Mouse (Mus musculus) lung, embryonic 16.5 days (tissue): Measurements from ENCODE around the gene Vwa8. TPM values are rescaled to one million over a fixed set of nuclear protein-coding genes. Genes with fewer than 3 reads are reported as not detected.
A peak's percentile ranks its signal among the peaks of the same experiment; 100 is the strongest.

Experiments used
- ATAC-seq: fragments of 200-750 bp; cut with Nextera tagmentation; 2 replicates; pipeline ENCODE4 v1.8.0; 2017; ENCODE audit warnings: low read depth, mild to moderate bottlenecking, moderate library complexity
- H3K27ac ChIP-seq: fragments of 300-500 bp; sonication (generic); 2 replicates; pipeline ENCODE4 v1.5.1; 2014; ENCODE audit warnings: mild to moderate bottlenecking, control low read depth, low read length
- H3K27me3 ChIP-seq: fragments of 300-500 bp; sonication (generic); 2 replicates; pipeline ENCODE4 v1.6.1; 2014; ENCODE audit warnings: low read depth, low read length, mixed read lengths; ENCODE audit not compliant: control insufficient read depth, insufficient read depth
- H3K36me3 ChIP-seq: fragments of 300-500 bp; sonication (generic); 2 replicates; pipeline ENCODE4 v1.6.1; 2014; ENCODE audit warnings: low read length; ENCODE audit not compliant: control insufficient read depth, insufficient read depth
- H3K4me1 ChIP-seq: fragments of 300-500 bp; sonication (generic); replicated peaks from 2 replicates; pipeline ENCODE4 v1.6.1; 2014; ENCODE audit warnings: low read length, mixed read lengths; ENCODE audit not compliant: control insufficient read depth, insufficient read depth
- H3K4me2 ChIP-seq: fragments of 300-500 bp; sonication (generic); 2 replicates; pipeline ENCODE4 v1.6.1; 2014; ENCODE audit warnings: low read depth, low read length, control low read depth
- H3K4me3 ChIP-seq: fragments of 300-500 bp; sonication (generic); 2 replicates; pipeline ENCODE4 v1.5.1; 2014; ENCODE audit warnings: mild to moderate bottlenecking, low read length, control low read depth
- H3K9ac ChIP-seq: fragments of 300-500 bp; sonication (generic); 2 replicates; pipeline ENCODE4 v1.6.1; 2014; ENCODE audit warnings: low read length, control low read depth
- H3K9me3 ChIP-seq: fragments of 300-500 bp; sonication (generic); 2 replicates; pipeline ENCODE4 v1.6.1; 2016; ENCODE audit warnings: low read length; ENCODE audit not compliant: control insufficient read depth
- WGBS: fragments of 180-500 bp; shearing (Covaris S2); extraction: QIAGEN DNeasy Blood & Tissue Kit; methylation state at CpG from one replicate; pipeline ENCODE4 v1.1.7; 2014; 5-methylcytosine and 5-hydroxymethylcytosine counted together
- polyA plus RNA-seq: library from polyadenylated mRNA; unstranded; fragments of >200 nt; fragmentation: Nextera tagmentation; extraction: Ambion mirVana; gene quantifications from 2 replicates; pipeline ENCODE4 v1.2.1, GENCODE M21; 2015

The Vwa8 gene
- polyA plus RNA-seq, 1 experiment from 2014 or later, result 10.3 TPM

DNA sequence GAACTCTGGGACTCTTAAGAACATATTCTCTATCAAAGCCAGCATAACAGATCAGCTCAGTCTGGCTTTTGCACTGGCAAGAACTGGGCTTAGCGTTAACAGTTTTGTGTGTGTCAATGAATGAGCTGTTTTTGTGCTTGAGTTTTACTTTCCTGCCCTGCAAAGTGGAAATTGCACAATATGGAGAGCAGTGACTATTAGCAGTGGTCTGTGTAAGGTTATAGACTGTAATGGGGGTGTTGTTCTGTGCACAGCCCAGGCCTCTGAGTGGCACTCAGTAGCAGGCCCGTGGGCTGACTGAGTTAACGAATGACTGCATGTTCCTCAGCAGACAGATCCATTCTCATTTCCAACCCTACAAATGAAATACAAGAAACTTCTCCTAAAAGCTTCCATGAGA lies 287.7 kb downstream of the Vwa8 start:
- Histone ChIP-seq H3K36me3 (no peaks in the 10 kb centered on the region), H3K9me3 (no peaks in the 10 kb centered on the region), H3K9ac (peak overlapping the region; percentile 45; the same call in 1 of the 2 replicates), H3K27me3 (no peaks in the 10 kb centered on the region), H3K4me3 (no peak overlapping the region), H3K4me2 (no peak overlapping the region), H3K27ac (peak overlapping the region; percentile 91), H3K4me1 (peaks cover 54% of the 10 kb centered on the region)
- peak; percentile 56 for ATAC-seq
- WGBS, result 43% methylated on average over 3 of the region's 3 CpGs

DNA sequence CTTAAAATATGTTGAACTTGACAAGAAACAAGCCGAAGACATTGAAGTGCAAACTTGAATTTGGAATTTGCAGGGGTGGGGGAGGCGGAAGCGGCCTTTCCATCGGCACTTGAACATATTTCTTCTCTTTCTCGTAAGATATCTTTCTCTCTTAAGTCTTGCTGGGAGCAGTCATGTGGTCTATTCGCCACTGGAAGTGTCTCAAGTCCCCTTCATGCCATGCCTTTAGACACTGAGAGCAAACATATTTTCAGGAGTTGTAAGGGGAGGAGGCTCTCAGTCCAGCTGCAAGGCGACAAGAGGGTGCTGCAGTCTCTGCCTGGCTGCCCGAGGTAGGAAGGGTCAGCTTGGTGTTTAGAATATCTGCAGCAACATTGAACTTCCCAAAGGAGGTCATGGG lies 288.2 kb downstream of the Vwa8 start:
- Histone ChIP-seq H3K27me3 (no peaks in the 10 kb centered on the region), H3K4me1 (peaks cover 54% of the 10 kb centered on the region), H3K4me3 (no peak overlapping the region), H3K27ac (peak overlapping the region; percentile 91), H3K36me3 (no peaks in the 10 kb centered on the region), H3K9ac (no peak overlapping the region), H3K4me2 (no peak overlapping the region), H3K9me3 (no peaks in the 10 kb centered on the region)
- ATAC-seq, result peak; percentile 81
- WGBS, result 29% methylated on average over 8 of the region's 8 CpGs

DNA sequence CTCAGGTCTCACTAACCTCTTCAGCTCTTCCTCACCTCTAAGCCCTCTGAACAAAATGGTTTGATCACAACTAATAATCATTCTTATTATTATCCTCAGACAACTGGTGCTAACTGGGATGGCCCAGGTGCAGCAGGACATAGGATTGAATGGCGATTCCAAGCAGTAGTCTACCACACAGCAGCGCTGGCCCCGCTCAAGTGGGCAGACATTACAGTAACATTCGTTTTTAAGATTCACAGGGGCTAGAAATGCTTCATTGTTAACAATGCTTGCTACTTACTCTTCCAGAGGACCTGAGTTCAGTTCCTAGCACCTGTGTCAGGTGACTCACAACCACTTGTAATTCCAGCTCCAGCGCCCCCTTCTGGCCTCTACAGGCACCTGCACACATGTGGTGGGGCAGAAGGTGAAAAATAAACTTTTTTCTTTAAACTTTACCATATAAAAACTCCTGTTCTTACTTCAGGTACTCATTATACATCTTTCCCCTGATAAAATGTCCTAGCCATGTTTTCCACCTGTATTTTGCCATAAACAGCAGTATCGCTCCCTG lies 290.3 kb downstream of the Vwa8 start:
- Histone ChIP-seq H3K4me1 (peaks cover 54% of the 10 kb centered on the region), H3K4me2 (no peak overlapping the region), H3K9ac (no peak overlapping the region), H3K9me3 (no peaks in the 10 kb centered on the region), H3K4me3 (no peak overlapping the region), H3K27me3 (no peaks in the 10 kb centered on the region), H3K27ac (0 out of 2 replicates have a peak overlapping the region, but pooled peaks have one; percentile 28), H3K36me3 (no peaks in the 10 kb centered on the region)
- ATAC-seq, result no peak
- WGBS, result 86% methylated on average over 6 of the region's 6 CpGs

DNA sequence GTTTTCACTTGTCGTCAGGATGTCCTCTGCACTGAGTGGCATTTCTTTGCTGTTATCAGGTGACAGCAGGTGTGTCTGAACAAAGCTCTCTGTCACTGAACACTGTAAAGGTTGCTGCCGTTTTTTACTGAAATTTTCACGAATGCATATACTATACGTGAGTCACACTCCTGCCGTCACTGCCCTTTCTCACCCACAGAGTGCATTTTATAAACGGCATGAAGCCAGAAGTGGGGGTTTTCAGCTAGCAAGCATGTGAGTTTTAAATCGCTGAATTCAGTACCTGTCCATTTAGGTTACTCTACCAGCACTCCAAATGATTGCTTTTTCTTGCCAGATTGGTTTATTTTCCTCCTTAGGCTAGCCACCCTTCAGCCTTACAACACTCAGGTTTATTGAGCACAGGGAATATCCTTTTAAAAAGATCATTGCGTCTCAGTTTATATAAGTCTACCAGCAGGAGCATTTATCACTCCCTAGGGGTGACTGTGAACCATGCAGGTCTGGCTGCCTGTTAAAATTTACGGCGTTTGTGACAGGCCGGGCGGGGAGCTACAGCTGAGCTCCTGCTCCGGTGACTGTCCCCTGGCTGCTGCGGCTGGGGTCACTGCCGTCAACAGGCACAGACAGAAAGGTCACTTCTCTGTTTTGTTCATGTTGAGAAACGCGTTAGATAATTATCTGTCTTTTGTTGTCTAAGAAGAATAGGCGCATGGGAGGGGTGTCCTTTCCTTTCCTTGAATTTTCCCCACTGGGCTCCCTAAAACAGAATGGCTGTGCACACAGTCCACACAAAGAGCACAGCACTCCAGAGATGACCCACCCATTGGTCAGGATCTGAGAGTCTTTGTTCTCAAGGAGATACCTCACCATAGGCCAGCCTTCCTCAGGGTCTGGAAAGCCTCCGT lies 291.3 kb downstream of the Vwa8 start:
- ATAC-seq, result peak; percentile 53
- H3K9ac ChIP-seq, result peak overlapping the region; percentile 26; the same call in 1 of the 2 replicates
- H3K9me3 ChIP-seq, result no peaks in the 10 kb centered on the region
- H3K4me1 ChIP-seq, result peaks cover 44% of the 10 kb centered on the region
- WGBS, result 23% methylated on average over 19 of the region's 19 CpGs
- H3K4me3 ChIP-seq, result no peak overlapping the region
- H3K27me3 ChIP-seq, result no peaks in the 10 kb centered on the region
- H3K27ac ChIP-seq, result peak overlapping the region; percentile 48
- no peak overlapping the region for H3K4me2 ChIP-seq
- H3K36me3 ChIP-seq, result no peaks in the 10 kb centered on the region

DNA sequence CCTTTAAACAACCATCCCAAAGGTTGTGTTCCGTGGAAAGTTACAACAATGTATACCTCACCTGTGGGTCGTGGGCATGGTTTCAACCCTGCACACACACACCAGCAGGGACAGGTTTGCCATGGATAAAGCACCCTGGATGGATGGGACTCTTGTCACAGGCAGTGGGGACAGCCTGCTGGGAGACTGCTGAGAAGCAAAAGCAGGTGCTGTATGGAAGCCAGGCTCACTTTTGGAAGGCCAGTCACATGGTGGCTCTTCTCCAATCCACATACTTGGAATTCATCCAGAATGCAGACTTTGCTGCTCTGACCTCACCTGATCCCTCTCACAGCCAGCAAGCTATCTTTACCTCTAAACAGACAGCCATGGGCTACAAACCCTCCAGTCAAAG lies 292.0 kb downstream of the Vwa8 start:
- no peaks in the 10 kb centered on the region for H3K27me3 ChIP-seq
- H3K4me1 ChIP-seq, result peaks cover 39% of the 10 kb centered on the region
- 61% methylated on average over 2 of the region's 2 CpGs for WGBS
- peak overlapping the region; percentile 48 for H3K27ac ChIP-seq
- H3K4me2 ChIP-seq, result no peak overlapping the region
- H3K36me3 ChIP-seq, result no peaks in the 10 kb centered on the region
- no peak for ATAC-seq
- H3K4me3 ChIP-seq, result no peak overlapping the region
- peak overlapping the region; percentile 26; the same call in 1 of the 2 replicates for H3K9ac ChIP-seq
- no peaks in the 10 kb centered on the region for H3K9me3 ChIP-seq

DNA sequence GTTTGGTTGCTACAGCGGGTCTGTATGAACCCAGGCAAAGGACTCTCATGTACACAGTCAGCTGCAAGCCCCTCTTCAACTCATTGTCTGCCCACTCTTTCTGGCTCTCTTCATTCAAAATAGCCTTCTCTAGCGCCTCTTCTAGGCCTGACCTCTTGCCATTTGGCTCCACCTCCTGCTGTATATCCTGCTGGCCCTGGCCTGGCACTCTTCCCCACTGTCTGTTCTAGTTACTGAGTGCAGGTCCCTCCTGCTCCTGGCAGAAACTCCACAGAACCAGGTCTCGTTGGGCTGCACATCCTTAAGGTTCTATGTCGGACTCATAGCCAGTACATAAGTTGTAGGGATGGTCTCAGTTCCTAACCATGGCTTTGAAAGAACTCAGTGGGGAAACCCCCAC lies 293.5 kb downstream of the Vwa8 start:
- no peak for ATAC-seq
- 72% methylated on average over 4 of the region's 4 CpGs for WGBS
- H3K9me3 ChIP-seq, result no peaks in the 10 kb centered on the region
- no peak overlapping the region for H3K4me2 ChIP-seq
- H3K36me3 ChIP-seq, result no peaks in the 10 kb centered on the region
- no peak overlapping the region for H3K27ac ChIP-seq
- H3K9ac ChIP-seq, result no peak overlapping the region
- peaks cover 23% of the 10 kb centered on the region for H3K4me1 ChIP-seq
- H3K4me3 ChIP-seq, result no peak overlapping the region
- no peaks in the 10 kb centered on the region for H3K27me3 ChIP-seq

DNA sequence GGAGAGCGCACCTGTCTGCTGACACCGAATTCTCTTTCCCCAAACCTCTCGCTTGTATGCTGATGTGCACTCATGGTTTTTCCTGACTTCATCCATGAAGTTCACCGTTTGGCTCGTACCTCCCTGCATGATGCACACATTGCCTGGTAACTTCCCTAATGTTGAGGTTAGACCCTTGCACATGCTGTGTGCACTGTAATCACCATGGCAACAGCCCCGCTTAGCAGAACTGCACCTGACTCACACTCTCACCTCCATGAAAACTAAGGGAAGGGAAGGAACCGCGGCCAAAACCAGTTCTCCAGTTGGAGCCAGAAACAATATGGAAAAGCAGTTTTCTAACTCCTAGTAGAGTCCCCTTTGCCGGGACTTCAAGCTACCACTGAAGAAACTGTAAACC lies 294.8 kb downstream of the Vwa8 start:
- H3K27ac ChIP-seq, result no peak overlapping the region
- ATAC-seq, result no peak
- peaks cover 20% of the 10 kb centered on the region for H3K4me1 ChIP-seq
- no peak overlapping the region for H3K4me3 ChIP-seq
- H3K9me3 ChIP-seq, result no peaks in the 10 kb centered on the region
- H3K4me2 ChIP-seq, result no peak overlapping the region
- no peaks in the 10 kb centered on the region for H3K36me3 ChIP-seq
- H3K9ac ChIP-seq, result no peak overlapping the region
- no peaks in the 10 kb centered on the region for H3K27me3 ChIP-seq
- 85% methylated on average over 9 of the region's 9 CpGs for WGBS

DNA sequence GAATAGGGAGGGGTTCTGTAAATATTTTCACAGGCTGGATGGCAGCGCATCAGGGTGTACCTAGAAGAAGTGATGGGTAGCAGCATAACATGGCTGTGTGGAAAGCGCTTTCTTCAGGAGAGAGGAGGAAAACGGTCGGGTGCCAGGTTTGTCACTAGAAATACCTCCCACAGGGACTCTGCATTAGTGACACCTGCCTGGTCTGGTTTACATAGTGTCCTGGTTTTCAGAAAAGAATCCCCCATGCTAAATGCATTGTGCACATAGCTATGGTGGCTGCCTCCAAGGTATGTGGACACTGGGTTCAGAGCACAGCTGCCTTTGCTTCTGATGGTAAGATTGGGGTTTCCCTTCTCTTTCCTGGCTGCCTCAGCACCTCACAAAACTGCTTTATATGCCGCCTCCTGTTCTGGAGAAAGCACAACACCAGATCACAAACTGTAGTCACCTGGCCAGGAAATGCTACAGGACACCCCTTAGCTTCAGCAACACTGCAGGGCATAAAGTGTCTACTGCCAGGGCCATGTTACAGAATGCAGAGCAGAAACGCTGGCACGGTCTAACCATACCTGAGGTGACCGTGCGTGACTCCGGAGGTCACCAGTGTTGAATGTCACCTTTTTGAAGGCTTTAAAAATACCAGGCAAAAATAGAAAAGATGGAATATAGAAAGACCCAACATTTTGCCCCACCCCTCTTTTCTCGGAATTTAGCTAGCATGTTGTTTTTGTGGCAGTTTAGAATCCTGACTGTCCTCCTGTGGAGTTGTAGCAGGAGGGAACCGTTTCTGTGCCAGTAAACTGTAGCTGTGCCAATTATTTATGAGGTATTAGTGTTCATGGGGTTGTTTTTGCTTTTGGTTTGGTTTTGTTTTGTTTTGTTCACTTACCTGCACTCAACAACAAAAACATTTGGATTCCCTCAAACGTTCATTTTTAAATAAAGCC lies 295.7 kb downstream of the Vwa8 start:
- H3K27me3 ChIP-seq, result no peaks in the 10 kb centered on the region
- 82% methylated on average over 13 of the region's 13 CpGs for WGBS
- no peak overlapping the region for H3K27ac ChIP-seq
- H3K9ac ChIP-seq, result no peak overlapping the region
- no peak for ATAC-seq
- H3K9me3 ChIP-seq, result no peaks in the 10 kb centered on the region
- H3K4me2 ChIP-seq, result no peak overlapping the region
- no peaks in the 10 kb centered on the region for H3K36me3 ChIP-seq
- peaks cover 19% of the 10 kb centered on the region for H3K4me1 ChIP-seq
- H3K4me3 ChIP-seq, result no peak overlapping the region

DNA sequence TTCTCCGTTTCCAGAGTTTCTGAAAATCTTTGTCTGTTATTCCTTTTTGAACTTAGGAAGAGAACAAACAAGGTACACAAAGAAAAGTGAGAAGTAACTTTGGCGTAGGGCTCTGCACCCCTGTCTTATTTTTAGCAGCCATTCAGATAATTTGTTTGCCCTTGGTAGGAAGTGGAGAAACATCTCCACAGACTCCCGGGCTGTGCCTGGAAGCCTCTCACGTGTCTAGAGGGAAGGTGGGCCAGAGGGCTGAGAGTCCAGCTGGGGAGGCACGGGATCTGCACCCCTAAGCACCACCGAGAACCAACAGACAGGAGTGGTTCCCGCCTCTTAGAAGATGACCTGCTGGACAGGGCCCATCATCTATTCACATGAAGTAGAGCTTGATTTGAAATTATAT lies 302.9 kb downstream of the Vwa8 start:
- Histone ChIP-seq H3K9me3 (no peaks in the 10 kb centered on the region), H3K27ac (no peak overlapping the region), H3K4me2 (no peak overlapping the region), H3K36me3 (no peaks in the 10 kb centered on the region), H3K9ac (no peak overlapping the region), H3K4me1 (no peaks in the 10 kb centered on the region), H3K27me3 (no peaks in the 10 kb centered on the region), H3K4me3 (no peak overlapping the region)
- WGBS, result 69% methylated on average over 7 of the region's 7 CpGs
- ATAC-seq, result no peak
